In genomic region chr19:6163872-6164547, GRCm38 (mm10) we compare ENCODE assay signal across 11 mouse cellular contexts. TPM values are rescaled to one million over a fixed set of nuclear protein-coding genes. Genes with fewer than 3 reads are reported as not detected.
A peak's percentile ranks its signal among the peaks of the same experiment; 100 is the strongest.
DNase-seq lines count a peak whose midpoint lies in the region; ATAC-seq and TF ChIP-seq lines count a peak whose summit lies in the region.
"Had no signal": no experiment of that assay in that cellular context is flagged by ENCODE, and none has a peak within 500 bp of the region (broad histone marks: within the 10 kb centered on the region; RNA-seq: fewer than 3 reads in every experiment).

No protein-coding gene starts in this region.

- 0 out of 2 replicates have a peak overlapping the region, but pooled peaks have one; percentile 10 for H3K9ac ChIP-seq in heart, postnatal 0 days (replicated peaks; ENCODE audit: low read depth, low read length)
- H3K9ac ChIP-seq: neural tube, embryonic 12.5 days had no signal

- no peaks in the 10 kb centered on the region for H3K36me3 ChIP-seq in heart, postnatal 0 days (replicated peaks; ENCODE audit: control insufficient read depth, insufficient read depth, low read length)
- H3K36me3 ChIP-seq: neural tube, embryonic 12.5 days had no signal

- TF ChIP-seq EP300 in heart, postnatal 0 days (IDR thresholded peaks at IDR 0.05; ENCODE audit: low read depth): no peak

- 0 out of 2 replicates have a peak, but pooled peaks have one; percentile 24 for ATAC-seq in heart, postnatal 0 days (ENCODE audit: insufficient read depth, low read depth)

- peak; percentile 27 for DNase-seq in gastrocnemius, adult 18-20 months (ENCODE audit: low spot score)
- DNase-seq in gastrocnemius, postnatal 4 days (ENCODE audit: low spot score in 2 of 2): no peak
- DNase-seq in 416B (ENCODE audit: low read depth): peak; percentile 44
- DNase-seq in heart, postnatal 0 days (ENCODE audit: low spot score): no peak
- peak; percentile 69 to 75 for DNase-seq in lung, adult 18-20 months
- no peak for DNase-seq in cerebellum, postnatal 10 days
- no peak for DNase-seq in cerebellum, adult 9-10 months
- DNase-seq in embryo, embryonic 10.5 days (ENCODE audit: low spot score): no peak
- DNase-seq: thymus, postnatal 4 days had no signal

- no peak overlapping the region for H3K4me3 ChIP-seq in heart, postnatal 0 days (ENCODE audit: low read depth, low read length)
- H3K4me3 ChIP-seq: erythroblast, embryonic 14.5 days; neural tube, embryonic 12.5 days had no signal

- no peaks in the 10 kb centered on the region for H3K4me1 ChIP-seq in heart, postnatal 0 days (ENCODE audit: control insufficient read depth, insufficient read depth)
- H3K4me1 ChIP-seq: neural tube, embryonic 12.5 days had no signal

- 55% methylated on average over 10 of the region's 10 CpGs for WGBS in heart, postnatal 0 days

- H3K27me3 ChIP-seq in heart, postnatal 0 days (ENCODE audit: control insufficient read depth, insufficient read depth, low read length): no peaks in the 10 kb centered on the region

- no peak overlapping the region for H3K27ac ChIP-seq in heart, postnatal 0 days (ENCODE audit: low read depth)
- H3K27ac ChIP-seq: neural tube, embryonic 12.5 days had no signal

- H3K4me2 ChIP-seq in heart, postnatal 0 days (ENCODE audit: low read depth, low read length): peak overlapping the region; percentile 12; the same call in 1 of the 2 replicates
- H3K4me2 ChIP-seq: neural tube, embryonic 12.5 days had no signal

- TF ChIP-seq CTCF in heart, postnatal 0 days (IDR thresholded peaks at IDR 0.05; ENCODE audit: low read depth): no peak

- H3K9me3 ChIP-seq in heart, postnatal 0 days (replicated peaks; ENCODE audit: control insufficient read depth, low read length): no peaks in the 10 kb centered on the region
- H3K9me3 ChIP-seq: neural tube, embryonic 12.5 days had no signal

RNA-seq across cellular contexts. Expression of gene Majin, which starts 20.2 kb away (rescaled TPM):
- not detected for total RNA-seq in gastrocnemius, adult 18-20 months (2021)
- not detected for total RNA-seq in gastrocnemius, postnatal 4 days (2021)
- total RNA-seq in heart, postnatal 0 days (2014; rRNA removed; ENCODE audit: low replicate concordance): not detected in 2 replicates
- polyA plus RNA-seq in heart, postnatal 0 days (2015; fragmentation: Nextera tagmentation; extraction: Ambion mirVana): not detected in 2 replicates
- polyA plus RNA-seq: erythroblast, embryonic 14.5 days; neural tube, embryonic 12.5 days had no signal

RNA-seq across cellular contexts. Expression of gene Arl2, which starts 22.7 kb away (rescaled TPM):
- total RNA-seq in gastrocnemius, adult 18-20 months (2021): 10 to 100 TPM; 73.7 to 73.9 TPM
- 10 to 100 TPM; 60.2 to 61.7 TPM for total RNA-seq in gastrocnemius, postnatal 4 days (2021)
- total RNA-seq in heart, postnatal 0 days (2014; rRNA removed; ENCODE audit: low replicate concordance): 59.2 and 75.1 TPM in 2 replicates
- polyA plus RNA-seq in heart, postnatal 0 days (2015; fragmentation: Nextera tagmentation; extraction: Ambion mirVana): 96.6 and 105 TPM in 2 replicates

RNA-seq across cellular contexts. Expression of gene Batf2, which starts 23.2 kb away (rescaled TPM):
- total RNA-seq in gastrocnemius, adult 18-20 months (2021): under 1 TPM; 0.37 to 0.43 TPM
- total RNA-seq in gastrocnemius, postnatal 4 days (2021): under 1 TPM; 0.26 to 0.42 TPM
- 0.46 TPM in 1 of 2 replicates, not detected in the other for total RNA-seq in heart, postnatal 0 days (2014; rRNA removed; ENCODE audit: low replicate concordance)
- 0.16 and 0.18 TPM in 2 replicates for polyA plus RNA-seq in heart, postnatal 0 days (2015; fragmentation: Nextera tagmentation; extraction: Ambion mirVana)
- polyA plus RNA-seq: erythroblast, embryonic 14.5 days; neural tube, embryonic 12.5 days had no signal

RNA-seq across cellular contexts. Expression of gene Snx15, which starts 35.9 kb away (rescaled TPM):
- 10 to 100 TPM in 1 of 2 experiments, 1 to 10 TPM in 1; 9.7 to 10.9 TPM for total RNA-seq in gastrocnemius, adult 18-20 months (2021)
- 10 to 100 TPM; 16.2 to 17.1 TPM for total RNA-seq in gastrocnemius, postnatal 4 days (2021)
- 30.5 and 55.7 TPM in 2 replicates for total RNA-seq in heart, postnatal 0 days (2014; rRNA removed; ENCODE audit: low replicate concordance)
- polyA plus RNA-seq in heart, postnatal 0 days (2015; fragmentation: Nextera tagmentation; extraction: Ambion mirVana): 17.5 and 18.5 TPM in 2 replicates

RNA-seq across cellular contexts. Expression of gene Sac3d1, which starts 45.6 kb away (rescaled TPM):
- total RNA-seq in gastrocnemius, adult 18-20 months (2021): 1 to 10 TPM; 8.6 to 9.7 TPM
- total RNA-seq in gastrocnemius, postnatal 4 days (2021): 10 to 100 TPM; 14.8 to 16.2 TPM
- 46.5 and 48.8 TPM in 2 replicates for total RNA-seq in heart, postnatal 0 days (2014; rRNA removed; ENCODE audit: low replicate concordance)
- polyA plus RNA-seq in heart, postnatal 0 days (2015; fragmentation: Nextera tagmentation; extraction: Ambion mirVana): 25.1 and 25.8 TPM in 2 replicates

Comparison
In these comparisons a context has a peak if more than half of its experiments do, and no peak if none do; other contexts are left out.
1. DNase-seq: peak in gastrocnemius, adult 18-20 months (single experiment), 416B (single experiment) and lung, adult 18-20 months (2 of 2); none in gastrocnemius, postnatal 4 days (0 of 2), heart, postnatal 0 days (single experiment), cerebellum, postnatal 10 days (0 of 2), cerebellum, adult 9-10 months (single experiment) and embryo, embryonic 10.5 days (single experiment).